25 mouse cellular contexts compared by ENCODE assay signal in the genomic region with DNA sequence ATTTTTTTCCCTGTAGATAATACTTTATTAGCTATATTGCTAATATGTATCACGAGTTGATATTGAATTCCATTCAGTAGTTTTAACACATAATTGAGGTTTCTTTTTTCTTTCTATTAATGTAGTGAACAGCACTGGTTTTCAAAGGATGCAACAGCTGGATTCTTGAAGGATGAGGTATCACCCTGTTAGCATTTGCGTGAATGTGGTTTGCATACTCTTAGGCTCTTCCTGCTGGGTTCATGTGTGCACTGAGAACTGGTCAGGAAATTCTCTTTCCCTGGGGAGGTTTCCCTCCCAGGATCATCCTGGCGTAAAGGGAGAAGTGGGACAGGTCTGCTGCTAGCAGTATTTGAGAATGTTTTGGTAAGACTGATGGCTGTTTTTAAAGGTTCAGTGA. TPM values are rescaled to one million over a fixed set of nuclear protein-coding genes. Genes with fewer than 3 reads are reported as not detected.
A peak's percentile ranks its signal among the peaks of the same experiment; 100 is the strongest.
DNase-seq lines count a peak whose midpoint lies in the region; ATAC-seq and TF ChIP-seq lines count a peak whose summit lies in the region.
"Had no signal": no experiment of that assay in that cellular context is flagged by ENCODE, and none has a peak within 500 bp of the region (broad histone marks: within the 10 kb centered on the region; RNA-seq: fewer than 3 reads in every experiment).

No protein-coding gene starts in this region.

- POLR2A ChIA-PET in Patski (lab: Charles Lee), result interaction anchor here (0.5 kb wide), 1 partner anchor 411 kb away, joined by 3 read pairs; no protein-coding TSS in a partner anchor

- ATAC-seq in Patski, result peak; percentile 76
- no peak for ATAC-seq in intestine, embryonic 16.5 days
- ATAC-seq: CD4-positive, CD25-positive, alpha-beta regulatory T cell, adult 4 months; forebrain, embryonic 14.5 days; forebrain, embryonic 16.5 days had no signal

- no peak for TF ChIP-seq CTCF in Patski (IDR thresholded peaks at IDR 0.05)

- H3K4me2 ChIP-seq in intestine, embryonic 16.5 days (ENCODE audit: low read depth, low read length), result no peak overlapping the region
- H3K4me2 ChIP-seq: embryonic facial prominence, embryonic 13.5 days; embryonic facial prominence, embryonic 15.5 days; forebrain, embryonic 12.5 days had no signal

- WGBS in intestine, embryonic 16.5 days, result 64% methylated on average over 3 of the region's 3 CpGs

- in situ Hi-C loops in Patski (cut with MboI; ENCODE audit: low pct_unique_long_range_greater_than_20kb), result no loop called here

- H3K27ac ChIP-seq in intestine, embryonic 16.5 days (ENCODE audit: low read length), result no peak overlapping the region
- H3K27ac ChIP-seq: embryonic facial prominence, embryonic 13.5 days; embryonic facial prominence, embryonic 15.5 days; forebrain, embryonic 10.5 days; forebrain, embryonic 12.5 days had no signal

- H3K4me3 ChIP-seq in intestine, embryonic 16.5 days (ENCODE audit: low read length), result no peak overlapping the region
- H3K4me3 ChIP-seq: embryonic facial prominence, embryonic 13.5 days; embryonic facial prominence, embryonic 15.5 days; erythroblast, embryonic 14.5 days; forebrain, embryonic 10.5 days; forebrain, embryonic 12.5 days had no signal

- CTCF ChIA-PET in Patski (lab: Charles Lee), result interaction anchor here (0.8 kb wide), 1 partner anchor 12 kb away, joined by 3 read pairs; no protein-coding TSS in a partner anchor

- DNase-seq in 3134 (ENCODE audit: extremely low read depth, insufficient read length, low spot score) (peak; percentile 11), 3T3-L1 (ENCODE audit: low read depth, low spot score) (peak; percentile 66), Patski (ENCODE audit: low read depth, low spot score) (no peak)
- no peak for DNase-seq in cerebellum, adult 11-12 months
- no peak for DNase-seq in ovary, postnatal 36 days (ENCODE audit: low spot score)
- DNase-seq: adrenal gland, adult 2 months; adrenal gland, postnatal 10 days; adrenal gland, postnatal 25 days; cerebellum, adult 11 months; cerebellum, adult 2 months; cerebellum, adult 9-10 months; cerebellum, postnatal 10 days; cerebellum, postnatal 25 days; embryo, embryonic 11 days had no signal

- H3K9ac ChIP-seq in intestine, embryonic 16.5 days (ENCODE audit: low read depth, low read length), result no peak overlapping the region
- H3K9ac ChIP-seq: embryonic facial prominence, embryonic 13.5 days; embryonic facial prominence, embryonic 15.5 days; forebrain, embryonic 12.5 days had no signal

- no peaks in the 10 kb centered on the region for H3K4me1 ChIP-seq in intestine, embryonic 16.5 days (ENCODE audit: control insufficient read depth, insufficient read depth, low read length)
- H3K4me1 ChIP-seq: embryonic facial prominence, embryonic 13.5 days; embryonic facial prominence, embryonic 15.5 days had no signal

- no peaks in the 10 kb centered on the region for H3K36me3 ChIP-seq in intestine, embryonic 16.5 days (ENCODE audit: control insufficient read depth, insufficient read depth, low read length)
- H3K36me3 ChIP-seq: embryonic facial prominence, embryonic 13.5 days; embryonic facial prominence, embryonic 15.5 days; forebrain, embryonic 10.5 days; forebrain, embryonic 12.5 days; G1E had no signal

- H3K9me3 ChIP-seq in intestine, embryonic 16.5 days (ENCODE audit: control insufficient read depth, low read length), result no peaks in the 10 kb centered on the region
- H3K9me3 ChIP-seq: embryonic facial prominence, embryonic 13.5 days; embryonic facial prominence, embryonic 15.5 days; forebrain, embryonic 10.5 days; forebrain, embryonic 12.5 days; G1E had no signal

- no peaks in the 10 kb centered on the region for H3K27me3 ChIP-seq in Patski
- no peaks in the 10 kb centered on the region for H3K27me3 ChIP-seq in intestine, embryonic 16.5 days (replicated peaks; ENCODE audit: control insufficient read depth, insufficient read depth, low read length)
- H3K27me3 ChIP-seq: CH12.LX; embryonic facial prominence, embryonic 13.5 days; embryonic facial prominence, embryonic 15.5 days; forebrain, embryonic 12.5 days had no signal

RNA-seq across cellular contexts. Expression of a gene that starts 38.0 kb away (rescaled TPM):
- polyA plus RNA-seq in Patski (2021), result 20.8 TPM
- 49.6 and 50.8 TPM in 2 replicates for polyA plus RNA-seq in intestine, embryonic 16.5 days (2015; fragmentation: Nextera tagmentation; extraction: Ambion mirVana)

Comparison
In these comparisons a context has a peak if more than half of its experiments do, and no peak if none do; other contexts are left out.
1. DNase-seq: peak in 3134 (single experiment) and 3T3-L1 (single experiment); none in Patski (single experiment), cerebellum, adult 11-12 months (single experiment) and ovary, postnatal 36 days (single experiment).